Mouse (Mus musculus): ENCODE results near the gene Wipi1. TPM values are rescaled to one million over a fixed set of nuclear protein-coding genes. Genes with fewer than 3 reads are reported as not detected.
"Not testable (repeated sequence)": the region's sequence is repeated elsewhere in the genome, so short reads cannot be mapped to it uniquely, and the experiment has no call there.

The Wipi1 gene
- polyA plus RNA-seq (2014; fragmentation: Nextera tagmentation; extraction: Ambion mirVana), result 16.3 and 18.5 TPM in 2 replicates

DNA sequence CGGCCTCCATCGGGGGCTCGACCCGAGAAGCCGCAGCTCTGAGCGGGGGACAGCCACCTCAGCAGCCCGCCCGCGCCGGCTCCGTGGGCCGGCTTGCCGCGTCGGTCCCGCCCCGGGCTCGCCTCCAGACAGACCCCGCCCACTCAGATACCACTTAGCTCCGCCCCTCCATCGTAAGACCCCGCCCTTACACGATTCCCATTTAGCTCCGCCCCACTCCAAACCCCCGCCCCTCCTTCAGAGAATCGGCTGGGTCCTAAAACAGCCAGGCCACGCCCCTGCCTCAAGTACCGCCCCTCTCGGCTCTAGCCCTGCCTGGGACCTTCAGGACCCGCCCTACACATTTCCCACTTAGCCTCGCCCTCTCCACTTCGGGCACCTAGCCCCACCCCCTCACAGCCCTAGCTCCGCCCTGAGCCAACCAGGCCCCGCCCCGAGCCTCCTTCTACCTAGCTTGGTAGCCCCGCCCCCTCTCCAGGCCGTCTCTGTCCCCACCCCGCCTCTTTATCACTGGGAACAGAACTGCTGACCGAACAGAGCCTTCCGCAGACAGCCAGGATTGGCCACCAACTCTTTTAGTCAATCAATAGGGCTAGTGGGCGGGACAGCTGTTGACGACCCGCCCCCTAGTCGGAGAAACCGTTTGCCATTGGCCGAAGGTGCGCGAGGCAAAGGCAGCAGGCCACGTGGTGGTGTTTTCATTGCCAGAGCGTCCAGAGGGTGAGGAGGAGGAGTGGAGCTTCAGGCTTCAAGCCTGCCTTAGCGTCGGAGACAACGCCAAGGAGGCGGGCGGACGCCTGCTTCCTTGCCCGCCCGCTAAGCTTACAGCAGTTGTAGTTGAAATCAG is at the start of gene Wipi1:
Gene Wipi1 (minus strand): TSS at position 665 of the 847 bp plus-strand sequence.
- Histone ChIP-seq H3K27me3 (ENCODE audit: control insufficient read depth, insufficient read depth, low read length) (no peaks in the 10 kb centered on the region), H3K9me3 (replicated peaks; ENCODE audit: control insufficient read depth, low read length) (no peaks in the 10 kb centered on the region), H3K36me3 (replicated peaks; ENCODE audit: control insufficient read depth, insufficient read depth, low read depth, low read length) (no peaks in the 10 kb centered on the region), H3K4me1 (ENCODE audit: control insufficient read depth, insufficient read depth, low read length) (no peaks in the 10 kb centered on the region; the same call in 1 of the 2 replicates), H3K4me3 (ENCODE audit: low read depth, low read length) (peak within 1 kb of the TSS; percentile 72), H3K27ac (replicated peaks; ENCODE audit: low read depth, low read length) (no peak within 1 kb of the TSS), H3K4me2 (ENCODE audit: low read depth, low read length) (peak within 1 kb of the TSS; percentile 68), H3K9ac (replicated peaks; ENCODE audit: low read length) (peak within 1 kb of the TSS; percentile 61)
- peak; percentile 99 for DNase-seq (ENCODE audit: low spot score)
- ATAC-seq (replicated peaks; ENCODE audit: insufficient number of reproducible peaks, low FRiP score, low TSS enrichment, low read depth), result peak; percentile 95
- WGBS, result under 1% methylated on average over 50 of the region's 58 CpGs

DNA sequence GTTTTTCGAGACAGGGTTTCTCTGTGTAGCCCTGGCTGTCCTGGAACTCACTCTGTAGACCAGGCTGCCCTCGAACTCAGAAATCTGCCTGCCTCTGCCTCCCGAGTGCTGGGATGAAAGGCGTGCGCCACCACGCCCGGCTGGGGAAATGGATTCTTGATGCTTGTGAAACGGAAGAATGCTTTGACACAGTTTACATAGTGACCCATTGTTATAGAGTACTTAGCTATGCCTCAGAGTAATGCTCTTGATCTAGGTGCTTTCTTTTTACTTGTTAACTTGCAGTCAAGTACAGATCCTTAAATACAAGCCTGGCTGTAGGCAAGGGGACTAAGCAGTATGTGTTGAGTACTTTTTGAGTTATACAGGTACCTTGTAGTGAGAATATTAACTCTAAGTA is 48.8 kb upstream of the Wipi1 start:
- not testable (repeated sequence) for ATAC-seq (replicated peaks; ENCODE audit: insufficient number of reproducible peaks, low FRiP score, low TSS enrichment, low read depth); H3K9me3 ChIP-seq (replicated peaks; ENCODE audit: control insufficient read depth, low read length); H3K27me3 ChIP-seq (ENCODE audit: control insufficient read depth, insufficient read depth, low read length); H3K4me2 ChIP-seq (ENCODE audit: low read depth, low read length); H3K4me3 ChIP-seq (ENCODE audit: low read depth, low read length); DNase-seq (ENCODE audit: low spot score); H3K27ac ChIP-seq (replicated peaks; ENCODE audit: low read depth, low read length); H3K4me1 ChIP-seq (ENCODE audit: control insufficient read depth, insufficient read depth, low read length); H3K9ac ChIP-seq (replicated peaks; ENCODE audit: low read length); H3K36me3 ChIP-seq (replicated peaks; ENCODE audit: control insufficient read depth, insufficient read depth, low read depth, low read length)
- WGBS, result 92% methylated on average over 8 of the region's 8 CpGs

DNA sequence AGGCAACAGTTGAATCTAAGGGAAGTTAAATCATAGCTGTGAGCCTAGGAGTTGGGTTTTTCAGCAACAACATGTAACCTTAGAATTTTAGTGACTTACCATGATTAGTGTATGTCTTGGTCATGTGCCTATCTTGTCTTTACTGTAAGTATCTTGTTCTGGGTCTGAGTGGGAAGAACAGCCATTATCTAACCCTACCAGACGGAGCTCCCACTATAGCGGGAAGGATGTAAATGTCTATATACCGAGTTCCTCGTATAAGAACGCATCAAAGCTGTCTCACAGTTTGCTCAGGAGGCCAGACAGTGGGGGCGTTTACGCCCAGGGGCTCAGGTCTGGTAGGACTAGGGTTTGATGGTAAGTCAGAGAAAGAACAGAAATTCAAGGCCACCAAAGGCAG is 44.5 kb upstream of the Wipi1 start:
- Histone ChIP-seq H3K4me1 (ENCODE audit: control insufficient read depth, insufficient read depth, low read length) (no peaks in the 10 kb centered on the region), H3K9ac (replicated peaks; ENCODE audit: low read length) (no peak overlapping the region), H3K36me3 (replicated peaks; ENCODE audit: control insufficient read depth, insufficient read depth, low read depth, low read length) (no peaks in the 10 kb centered on the region), H3K9me3 (replicated peaks; ENCODE audit: control insufficient read depth, low read length) (no peaks in the 10 kb centered on the region), H3K27ac (replicated peaks; ENCODE audit: low read depth, low read length) (no peak overlapping the region), H3K4me2 (ENCODE audit: low read depth, low read length) (no peak overlapping the region), H3K27me3 (ENCODE audit: control insufficient read depth, insufficient read depth, low read length) (no peaks in the 10 kb centered on the region), H3K4me3 (ENCODE audit: low read depth, low read length) (no peak overlapping the region)
- 90% methylated on average over 7 of the region's 7 CpGs for WGBS
- no peak for ATAC-seq (replicated peaks; ENCODE audit: insufficient number of reproducible peaks, low FRiP score, low TSS enrichment, low read depth)
- DNase-seq (ENCODE audit: low spot score), result no peak

DNA sequence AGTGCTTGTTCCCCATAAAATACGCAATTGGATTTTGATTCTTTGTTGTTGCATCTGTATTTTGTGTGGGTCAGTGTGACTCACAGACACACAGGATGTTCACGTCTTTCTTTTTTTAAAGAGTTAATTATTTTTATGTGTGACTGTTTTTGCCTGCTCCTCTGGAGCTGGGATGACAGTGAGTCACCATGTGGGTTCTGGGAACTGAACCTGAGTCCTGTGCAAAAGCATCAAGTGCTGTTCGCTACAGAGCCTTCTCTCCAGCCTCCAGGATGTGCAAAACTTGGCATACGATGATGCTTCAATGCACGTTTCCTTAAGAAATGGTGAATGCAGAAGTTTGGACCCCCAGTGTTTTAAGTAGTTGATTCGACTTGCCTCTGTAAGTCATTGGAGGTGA is 42.8 kb upstream of the Wipi1 start:
- Histone ChIP-seq H3K4me2 (ENCODE audit: low read depth, low read length) (no peak overlapping the region), H3K9me3 (replicated peaks; ENCODE audit: control insufficient read depth, low read length) (no peaks in the 10 kb centered on the region), H3K9ac (replicated peaks; ENCODE audit: low read length) (no peak overlapping the region), H3K4me3 (ENCODE audit: low read depth, low read length) (no peak overlapping the region), H3K4me1 (ENCODE audit: control insufficient read depth, insufficient read depth, low read length) (no peaks in the 10 kb centered on the region), H3K27ac (replicated peaks; ENCODE audit: low read depth, low read length) (no peak overlapping the region), H3K36me3 (replicated peaks; ENCODE audit: control insufficient read depth, insufficient read depth, low read depth, low read length) (no peaks in the 10 kb centered on the region), H3K27me3 (ENCODE audit: control insufficient read depth, insufficient read depth, low read length) (no peaks in the 10 kb centered on the region)
- no peak for DNase-seq (ENCODE audit: low spot score)
- WGBS, result 92% methylated on average over 6 of the region's 6 CpGs
- no peak for ATAC-seq (replicated peaks; ENCODE audit: insufficient number of reproducible peaks, low FRiP score, low TSS enrichment, low read depth)

DNA sequence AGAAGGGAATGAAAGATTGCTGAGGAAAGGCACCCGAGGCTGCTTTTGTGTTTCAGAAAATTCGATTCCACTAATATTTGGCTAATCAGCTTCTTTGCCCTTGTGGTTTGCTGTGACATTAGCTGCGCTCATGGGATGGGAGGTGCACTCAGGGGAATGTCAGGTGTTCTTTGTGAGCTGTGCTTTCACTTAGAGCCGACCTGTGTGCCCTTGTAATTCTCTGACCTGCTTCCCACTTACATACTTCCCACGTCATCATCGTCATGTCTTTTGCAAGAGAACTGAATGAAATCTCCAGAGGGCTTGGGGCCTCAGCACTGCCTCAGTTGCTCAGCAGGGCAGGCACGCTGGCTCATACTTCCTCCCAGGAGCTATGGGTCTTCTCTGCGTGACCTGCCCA is 41.4 kb upstream of the Wipi1 start:
- Histone ChIP-seq H3K36me3 (replicated peaks; ENCODE audit: control insufficient read depth, insufficient read depth, low read depth, low read length) (no peaks in the 10 kb centered on the region), H3K27ac (replicated peaks; ENCODE audit: low read depth, low read length) (no peak overlapping the region), H3K9me3 (replicated peaks; ENCODE audit: control insufficient read depth, low read length) (no peaks in the 10 kb centered on the region), H3K9ac (replicated peaks; ENCODE audit: low read length) (no peak overlapping the region), H3K4me1 (ENCODE audit: control insufficient read depth, insufficient read depth, low read length) (no peaks in the 10 kb centered on the region), H3K4me3 (ENCODE audit: low read depth, low read length) (no peak overlapping the region), H3K4me2 (ENCODE audit: low read depth, low read length) (peak overlapping the region; percentile 8; the same call in 1 of the 2 replicates), H3K27me3 (ENCODE audit: control insufficient read depth, insufficient read depth, low read length) (no peaks in the 10 kb centered on the region)
- WGBS, result 70% methylated on average over 8 of the region's 8 CpGs
- ATAC-seq (replicated peaks; ENCODE audit: insufficient number of reproducible peaks, low FRiP score, low TSS enrichment, low read depth), result no peak
- DNase-seq (ENCODE audit: low spot score), result no peak

DNA sequence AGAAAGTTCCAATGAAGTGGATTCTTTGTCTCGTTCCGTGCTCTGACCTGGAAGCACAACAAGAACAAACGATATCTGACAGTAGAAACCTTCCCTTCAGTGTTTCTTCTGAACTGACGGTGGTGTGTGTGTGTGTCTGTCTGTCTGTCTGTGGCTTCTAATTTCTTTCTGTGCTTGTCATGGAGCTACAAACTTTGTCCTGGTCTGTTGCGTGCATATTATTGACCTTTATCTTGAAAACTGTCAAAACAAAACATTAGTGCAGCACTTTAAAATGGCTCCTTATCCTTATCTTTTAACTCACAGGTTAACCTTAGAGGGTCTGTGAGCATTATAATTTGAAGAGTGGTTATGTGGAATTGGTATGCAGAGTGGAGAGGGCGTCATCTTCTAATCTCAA is 40.7 kb upstream of the Wipi1 start:
- Histone ChIP-seq H3K4me2 (ENCODE audit: low read depth, low read length) (peak overlapping the region; percentile 55), H3K36me3 (replicated peaks; ENCODE audit: control insufficient read depth, insufficient read depth, low read depth, low read length) (no peaks in the 10 kb centered on the region), H3K27ac (replicated peaks; ENCODE audit: low read depth, low read length) (no peak overlapping the region), H3K9me3 (replicated peaks; ENCODE audit: control insufficient read depth, low read length) (no peaks in the 10 kb centered on the region), H3K27me3 (ENCODE audit: control insufficient read depth, insufficient read depth, low read length) (no peaks in the 10 kb centered on the region), H3K4me1 (ENCODE audit: control insufficient read depth, insufficient read depth, low read length) (no peaks in the 10 kb centered on the region), H3K4me3 (ENCODE audit: low read depth, low read length) (peak overlapping the region; percentile 91), H3K9ac (replicated peaks; ENCODE audit: low read length) (peak overlapping the region; percentile 96)
- WGBS, result 57% methylated on average over 6 of the region's 6 CpGs
- DNase-seq (ENCODE audit: low spot score), result no peak
- ATAC-seq (replicated peaks; ENCODE audit: insufficient number of reproducible peaks, low FRiP score, low TSS enrichment, low read depth), result no peak

DNA sequence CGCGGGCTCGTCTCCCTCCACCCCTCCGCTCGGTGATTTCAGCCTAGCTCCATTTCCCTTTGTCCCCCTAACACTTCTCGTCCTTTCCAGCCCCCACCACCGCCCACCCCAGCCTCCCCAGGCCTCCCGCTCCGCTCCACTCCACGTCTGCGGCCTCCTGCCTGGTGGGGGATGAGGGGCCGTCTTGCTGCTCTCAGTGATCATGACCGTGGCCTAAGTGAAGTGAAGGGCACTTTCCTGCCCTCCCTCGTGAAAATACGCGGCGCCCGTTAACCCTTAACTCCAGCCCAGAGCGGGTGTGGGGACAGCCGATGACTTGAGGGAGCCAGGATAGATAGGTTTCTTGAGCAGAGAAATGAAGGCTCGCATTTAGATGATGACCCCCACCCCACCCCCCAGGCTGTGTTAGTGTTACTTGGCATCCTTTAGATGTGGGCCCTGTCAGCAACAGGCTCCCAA is 39.8 kb upstream of the Wipi1 start:
- ATAC-seq (replicated peaks; ENCODE audit: insufficient number of reproducible peaks, low FRiP score, low TSS enrichment, low read depth), result no peak
- no peaks in the 10 kb centered on the region for H3K9me3 ChIP-seq (replicated peaks; ENCODE audit: control insufficient read depth, low read length)
- DNase-seq (ENCODE audit: low spot score), result no peak

More for the DNA sequence above, 39.8 kb upstream of the Wipi1 start:
- peak overlapping the region; percentile 55 for H3K4me2 ChIP-seq (ENCODE audit: low read depth, low read length)
- 1% methylated on average over 21 of the region's 21 CpGs for WGBS
- no peaks in the 10 kb centered on the region for H3K36me3 ChIP-seq (replicated peaks; ENCODE audit: control insufficient read depth, insufficient read depth, low read depth, low read length)
- H3K4me3 ChIP-seq (ENCODE audit: low read depth, low read length), result peak overlapping the region; percentile 91
- H3K27ac ChIP-seq (replicated peaks; ENCODE audit: low read depth, low read length), result peak overlapping the region; percentile 90
- H3K9ac ChIP-seq (replicated peaks; ENCODE audit: low read length), result peak overlapping the region; percentile 96
- no peaks in the 10 kb centered on the region for H3K4me1 ChIP-seq (ENCODE audit: control insufficient read depth, insufficient read depth, low read length)
- H3K27me3 ChIP-seq (ENCODE audit: control insufficient read depth, insufficient read depth, low read length), result no peaks in the 10 kb centered on the region

All from embryonic facial prominence, embryonic 11.5 days (tissue).